Comparison of ENCODE assay signal across 19 mouse cellular contexts in the genomic region with DNA sequence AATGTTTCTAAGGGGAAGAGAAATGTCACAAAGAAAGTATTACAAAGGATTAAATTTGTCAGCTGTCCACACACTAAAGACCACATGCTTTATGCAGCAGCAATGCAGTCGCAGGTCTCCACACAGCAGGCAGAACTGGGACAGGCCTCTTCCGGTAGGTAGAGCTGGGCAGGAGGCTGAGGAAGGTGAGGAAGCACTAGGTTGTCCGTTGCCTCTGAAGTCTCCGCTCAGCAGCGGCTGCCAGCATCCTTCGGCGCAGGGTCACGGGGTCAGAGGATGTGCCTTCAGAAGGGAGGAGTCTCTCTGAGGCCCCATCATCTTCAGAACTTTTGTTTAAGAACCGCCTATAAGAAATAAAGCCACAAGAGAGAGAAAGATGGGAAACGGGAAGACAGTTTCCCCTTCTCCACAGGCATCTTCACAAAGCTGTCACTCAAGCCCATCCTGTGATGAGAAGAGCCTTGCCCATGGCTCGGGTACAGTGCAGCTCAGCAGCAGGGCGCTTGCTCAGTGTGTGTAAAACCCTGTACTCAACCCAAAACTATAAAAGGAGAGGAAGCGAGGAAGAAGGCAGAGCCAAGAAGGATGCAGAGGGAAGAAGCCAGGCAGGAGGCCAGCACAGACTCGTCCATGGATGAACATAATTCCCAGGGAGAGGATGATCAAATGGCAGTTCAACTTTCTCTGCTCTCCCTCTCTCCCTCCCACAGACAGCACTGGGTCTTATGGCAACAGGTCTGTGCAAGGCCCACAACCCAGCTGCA. TPM values are rescaled to one million over a fixed set of nuclear protein-coding genes. Genes with fewer than 3 reads are reported as not detected.
DNase-seq lines count a peak whose midpoint lies in the region; TF ChIP-seq lines count a peak whose summit lies in the region.
"Had no signal": no experiment of that assay in that cellular context is flagged by ENCODE, and none has a peak within 500 bp of the region (broad histone marks: within the 10 kb centered on the region; RNA-seq: fewer than 3 reads in every experiment).

No protein-coding gene starts in this region.

- DNase-seq in cerebellum, adult 9-10 months: peak; percentile 28
- no peak for DNase-seq in cerebellum, adult 11-12 months
- DNase-seq in gastrocnemius, postnatal 10 days: peak; percentile 4
- DNase-seq in gastrocnemius, postnatal 4 days (ENCODE audit: low spot score in 2 of 2): no peak
- DNase-seq in left cerebral cortex, adult 2 months (ENCODE audit: extremely low spot score in 1 of 2, low spot score in 2 of 2): peak in 1 of 2 experiments; percentile 20
- no peak for DNase-seq in left cerebral cortex, adult 11 months (ENCODE audit: low spot score)
- peak; percentile 78 for DNase-seq in brain, adult 2 months (ENCODE audit: low read depth, low spot score)
- DNase-seq in kidney, postnatal 14 days: no peak
- DNase-seq: adrenal gland, adult 8-10 months; heart, adult 18-20 months; kidney, adult 11 months; layer of hippocampus, adult 9-11 months; lung, embryonic 14.5 days; lung, postnatal 4 days; retina, postnatal 1 day; thymus, adult 2 months had no signal

- intact Hi-C loops in left cerebral cortex, adult 2 months (cut with DNase I): no loop called here

- no peak for TF ChIP-seq CTCF in left cerebral cortex, adult 2 months (IDR thresholded peaks at IDR 0.05)

- no peak overlapping the region for H3K4me3 ChIP-seq in left cerebral cortex, adult 2 months
- H3K4me3 ChIP-seq: heart, embryonic 15.5 days; liver, embryonic 12.5 days; midbrain, embryonic 13.5 days had no signal

- H3K27ac ChIP-seq in left cerebral cortex, adult 2 months: peak overlapping the region; percentile 34
- H3K27ac ChIP-seq: heart, embryonic 15.5 days had no signal

RNA-seq across cellular contexts. Expression of a gene that starts 39.5 kb away (rescaled TPM):
- total RNA-seq in gastrocnemius, postnatal 10 days (2021): 10 to 100 TPM; 81.5 to 82.3 TPM
- total RNA-seq in gastrocnemius, postnatal 4 days (2021): 10 to 100 TPM; 93.2 to 98.0 TPM
- total RNA-seq in left cerebral cortex, adult 2 months (2021): 100 to 1,000 TPM; 114 to 118 TPM

Comparison
In these comparisons a context has a peak if more than half of its experiments do, and no peak if none do; other contexts are left out.
1. DNase-seq: peak in cerebellum, adult 9-10 months (single experiment), gastrocnemius, postnatal 10 days (single experiment) and brain, adult 2 months (single experiment); none in cerebellum, adult 11-12 months (single experiment), gastrocnemius, postnatal 4 days (0 of 2), left cerebral cortex, adult 11 months (single experiment) and kidney, postnatal 14 days (single experiment).